Mouse (Mus musculus): Measurements from ENCODE around the gene Oard1. TPM values are rescaled to one million over a fixed set of nuclear protein-coding genes. Genes with fewer than 3 reads are reported as not detected.

The Oard1 gene
- total RNA-seq (2015; ENCODE audit: low replicate concordance) (42.9 and 62.9 TPM in 2 replicates), total RNA-seq (2017; ENCODE audit: low replicate concordance) (81.9 and 87.0 TPM in 2 replicates)

- peak; percentile 83 for ATAC-seq (replicated peaks; ENCODE audit: low FRiP score, poor library complexity, severe bottlenecking)
Observed at GRCm38 (mm10) chr17:48409380-48410298, at the start of gene Oard1, which contains the start of gene Nfya. Gene Oard1 (plus strand): TSS chr17:48410014. Gene Nfya (minus strand): TSS chr17:48409906.

GRCm38 (mm10) chr17:48360462-48360861 is 49.4 kb upstream of the Oard1 start:
- ATAC-seq (replicated peaks; ENCODE audit: low FRiP score, poor library complexity, severe bottlenecking), result no peak

- no peak for ATAC-seq (replicated peaks; ENCODE audit: low FRiP score, poor library complexity, severe bottlenecking)
Observed at GRCm38 (mm10) chr17:48362346-48362745, 47.5 kb upstream of the Oard1 start.

GRCm38 (mm10) chr17:48362966-48363365 is 46.8 kb upstream of the Oard1 start:
- ATAC-seq (replicated peaks; ENCODE audit: low FRiP score, poor library complexity, severe bottlenecking), result no peak

- no peak for ATAC-seq (replicated peaks; ENCODE audit: low FRiP score, poor library complexity, severe bottlenecking)
Observed at GRCm38 (mm10) chr17:48363421-48363965, 46.3 kb upstream of the Oard1 start.

GRCm38 (mm10) chr17:48365511-48366155 is 44.2 kb upstream of the Oard1 start:
- ATAC-seq (replicated peaks; ENCODE audit: low FRiP score, poor library complexity, severe bottlenecking), result no peak

GRCm38 (mm10) chr17:48366806-48367205 is 43.0 kb upstream of the Oard1 start:
- ATAC-seq (replicated peaks; ENCODE audit: low FRiP score, poor library complexity, severe bottlenecking), result no peak

- ATAC-seq (replicated peaks; ENCODE audit: low FRiP score, poor library complexity, severe bottlenecking), result no peak
Observed at GRCm38 (mm10) chr17:48371621-48372020, 38.2 kb upstream of the Oard1 start.

- ATAC-seq (replicated peaks; ENCODE audit: low FRiP score, poor library complexity, severe bottlenecking), result no peak
Observed at GRCm38 (mm10) chr17:48372987-48373386, 36.8 kb upstream of the Oard1 start.

GRCm38 (mm10) chr17:48376102-48376501 is 33.7 kb upstream of the Oard1 start:
- ATAC-seq (replicated peaks; ENCODE audit: low FRiP score, poor library complexity, severe bottlenecking), result no peak

- ATAC-seq (replicated peaks; ENCODE audit: low FRiP score, poor library complexity, severe bottlenecking), result no peak
Observed at GRCm38 (mm10) chr17:48379050-48379449, 30.8 kb upstream of the Oard1 start.

- no peak for ATAC-seq (replicated peaks; ENCODE audit: low FRiP score, poor library complexity, severe bottlenecking)
Observed at GRCm38 (mm10) chr17:48385786-48386461, 23.9 kb upstream of the Oard1 start.

- no peak for ATAC-seq (replicated peaks; ENCODE audit: low FRiP score, poor library complexity, severe bottlenecking)
Observed at GRCm38 (mm10) chr17:48388666-48389065, 21.1 kb upstream of the Oard1 start.

- ATAC-seq (replicated peaks; ENCODE audit: low FRiP score, poor library complexity, severe bottlenecking), result no peak
Observed at GRCm38 (mm10) chr17:48389442-48389841, 20.4 kb upstream of the Oard1 start.

GRCm38 (mm10) chr17:48391446-48391845 is 18.4 kb upstream of the Oard1 start:
- ATAC-seq (replicated peaks; ENCODE audit: low FRiP score, poor library complexity, severe bottlenecking), result no peak

GRCm38 (mm10) chr17:48392616-48393015 is 17.2 kb upstream of the Oard1 start:
- ATAC-seq (replicated peaks; ENCODE audit: low FRiP score, poor library complexity, severe bottlenecking), result no peak

- no peak for ATAC-seq (replicated peaks; ENCODE audit: low FRiP score, poor library complexity, severe bottlenecking)
Observed at GRCm38 (mm10) chr17:48401710-48402109, 8.1 kb upstream of the Oard1 start.

- ATAC-seq (replicated peaks; ENCODE audit: low FRiP score, poor library complexity, severe bottlenecking), result no peak
Observed at GRCm38 (mm10) chr17:48402751-48403150, 7.1 kb upstream of the Oard1 start.

- ATAC-seq (replicated peaks; ENCODE audit: low FRiP score, poor library complexity, severe bottlenecking), result no peak
Observed at GRCm38 (mm10) chr17:48403848-48404247, 6.0 kb upstream of the Oard1 start.

- ATAC-seq (replicated peaks; ENCODE audit: low FRiP score, poor library complexity, severe bottlenecking), result no peak
Observed at GRCm38 (mm10) chr17:48404706-48405105, 5.1 kb upstream of the Oard1 start.
